Mouse (Mus musculus): ENCODE data around the gene Errfi1. TPM values are rescaled to one million over a fixed set of nuclear protein-coding genes. Genes with fewer than 3 reads are reported as not detected.

Errfi1 gene
- polyA plus RNA-seq, 1 experiment from 2014 or later, result 40.1 TPM

- no peak overlapping the region for H3K4me2 ChIP-seq
- ATAC-seq (ENCODE audit: insufficient read depth), result no peak
- no peak overlapping the region for H3K9ac ChIP-seq
- H3K36me3 ChIP-seq (replicated peaks), result no peaks in the 10 kb centered on the region
- peaks cover 22% of the 10 kb centered on the region for H3K27me3 ChIP-seq
- H3K9me3 ChIP-seq (replicated peaks), result no peaks in the 10 kb centered on the region
- 55% methylated on average over 10 of the region's 10 CpGs for WGBS (ENCODE audit: insufficient replicate concordance)
- H3K4me1 ChIP-seq (replicated peaks), result peaks cover 4% of the 10 kb centered on the region
- H3K4me3 ChIP-seq (replicated peaks), result no peak overlapping the region
- no peak overlapping the region for H3K27ac ChIP-seq (replicated peaks)
These were observed 3.8 kb upstream of the Errfi1 start for GRCm38 (mm10) chr4:150849964-150850363.

- Histone ChIP-seq H3K9me3 (replicated peaks) (no peaks in the 10 kb centered on the region), H3K9ac (no peak overlapping the region), H3K4me1 (replicated peaks) (peaks cover 9% of the 10 kb centered on the region), H3K27me3 (peaks cover 31% of the 10 kb centered on the region), H3K4me2 (no peak overlapping the region), H3K27ac (replicated peaks) (no peak overlapping the region), H3K36me3 (replicated peaks) (no peaks in the 10 kb centered on the region), H3K4me3 (replicated peaks) (no peak overlapping the region)
- ATAC-seq (ENCODE audit: insufficient read depth), result no peak
- 63% methylated on average over 4 of the region's 4 CpGs for WGBS (ENCODE audit: insufficient replicate concordance)
These were observed 2.8 kb upstream of the Errfi1 start for GRCm38 (mm10) chr4:150850893-150851292.

DNA sequence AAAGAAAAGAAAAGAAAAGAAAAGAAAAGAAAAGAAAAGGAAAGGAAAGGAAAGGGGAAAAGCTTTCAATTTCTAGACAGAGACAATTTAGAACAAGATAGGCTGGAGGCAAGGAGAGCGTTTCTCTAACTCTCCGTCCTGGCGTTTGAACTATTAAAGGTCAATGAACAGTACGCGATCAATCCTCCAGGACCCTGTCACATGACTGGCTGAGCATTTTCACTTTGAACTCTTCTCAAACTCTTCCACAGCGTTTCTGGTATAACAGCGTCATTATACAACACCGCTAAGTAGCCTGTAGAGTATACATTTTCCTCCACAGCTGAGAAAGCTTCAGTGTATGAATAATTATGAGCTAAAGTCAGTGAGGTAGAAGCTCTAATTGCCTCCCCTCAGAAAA lies 1.7 kb upstream of the Errfi1 start:
- Histone ChIP-seq H3K4me2 (no peak overlapping the region), H3K27ac (replicated peaks) (0 out of 2 replicates have a peak overlapping the region, but pooled peaks have one; percentile 24), H3K27me3 (peaks cover 41% of the 10 kb centered on the region), H3K9ac (no peak overlapping the region), H3K4me3 (replicated peaks) (no peak overlapping the region), H3K4me1 (replicated peaks) (peaks cover 9% of the 10 kb centered on the region), H3K9me3 (replicated peaks) (no peaks in the 10 kb centered on the region), H3K36me3 (replicated peaks) (no peaks in the 10 kb centered on the region)
- WGBS (ENCODE audit: insufficient replicate concordance), result 64% methylated on average over 8 of the region's 8 CpGs
- ATAC-seq (ENCODE audit: insufficient read depth), result no peak

DNA sequence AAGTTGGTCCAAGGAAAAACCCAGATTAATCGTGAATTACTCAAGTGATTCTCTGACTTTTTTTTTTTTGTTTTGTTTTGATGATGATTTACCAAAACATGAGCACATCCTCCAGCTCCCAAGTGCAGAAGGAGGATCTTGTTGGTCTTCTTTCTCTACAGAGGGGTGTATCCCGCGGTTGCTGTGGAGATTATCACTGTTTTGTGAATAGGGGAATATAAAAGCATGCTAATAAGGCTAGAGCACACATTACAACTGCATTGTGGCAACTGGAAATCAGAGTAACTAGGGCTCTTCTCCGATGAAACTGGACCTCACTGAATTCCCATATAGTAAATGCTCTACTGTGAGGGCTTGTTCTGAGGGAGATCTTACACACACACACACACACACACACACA lies 1.2 kb upstream of the Errfi1 start:
- Histone ChIP-seq H3K9me3 (replicated peaks) (no peaks in the 10 kb centered on the region), H3K4me3 (replicated peaks) (no peak overlapping the region), H3K36me3 (replicated peaks) (no peaks in the 10 kb centered on the region), H3K27me3 (peaks cover 44% of the 10 kb centered on the region), H3K4me2 (no peak overlapping the region), H3K4me1 (replicated peaks) (peaks cover 9% of the 10 kb centered on the region), H3K9ac (no peak overlapping the region), H3K27ac (replicated peaks) (peak overlapping the region; percentile 48; the same call in 1 of the 2 replicates)
- whole genome bisulfite sequencing (ENCODE audit: insufficient replicate concordance), result 46% methylated on average over 4 of the region's 4 CpGs
- no peak for ATAC-seq (ENCODE audit: insufficient read depth)

GRCm38 (mm10) chr4:150854839-150855246 lies 1.1 kb downstream of the Errfi1 start:
- Histone ChIP-seq H3K4me3 (replicated peaks) (peak overlapping the region; percentile 63), H3K4me1 (replicated peaks) (peaks cover 9% of the 10 kb centered on the region), H3K9me3 (replicated peaks) (no peaks in the 10 kb centered on the region), H3K4me2 (peak overlapping the region; percentile 71), H3K36me3 (replicated peaks) (no peaks in the 10 kb centered on the region), H3K27me3 (peaks cover 49% of the 10 kb centered on the region), H3K27ac (replicated peaks) (peak overlapping the region; percentile 81), H3K9ac (peak overlapping the region; percentile 59)
- under 1% methylated on average over 59 of the region's 59 CpGs for WGBS (ENCODE audit: insufficient replicate concordance)
- ATAC-seq (ENCODE audit: insufficient read depth), result peak; percentile 70

GRCm38 (mm10) chr4:150855346-150855745 lies 1.6 kb downstream of the Errfi1 start:
- H3K9me3 ChIP-seq (replicated peaks), result no peaks in the 10 kb centered on the region
- WGBS (ENCODE audit: insufficient replicate concordance), result under 1% methylated on average over 43 of the region's 43 CpGs
- peaks cover 49% of the 10 kb centered on the region for H3K27me3 ChIP-seq
- peak overlapping the region; percentile 64 for H3K27ac ChIP-seq (replicated peaks)
- ATAC-seq (ENCODE audit: insufficient read depth), result peak; percentile 30
- no peaks in the 10 kb centered on the region for H3K36me3 ChIP-seq (replicated peaks)
- peak overlapping the region; percentile 59 for H3K9ac ChIP-seq
- peaks cover 9% of the 10 kb centered on the region for H3K4me1 ChIP-seq (replicated peaks)
- peak overlapping the region; percentile 71 for H3K4me2 ChIP-seq
- peak overlapping the region; percentile 63 for H3K4me3 ChIP-seq (replicated peaks)

DNA sequence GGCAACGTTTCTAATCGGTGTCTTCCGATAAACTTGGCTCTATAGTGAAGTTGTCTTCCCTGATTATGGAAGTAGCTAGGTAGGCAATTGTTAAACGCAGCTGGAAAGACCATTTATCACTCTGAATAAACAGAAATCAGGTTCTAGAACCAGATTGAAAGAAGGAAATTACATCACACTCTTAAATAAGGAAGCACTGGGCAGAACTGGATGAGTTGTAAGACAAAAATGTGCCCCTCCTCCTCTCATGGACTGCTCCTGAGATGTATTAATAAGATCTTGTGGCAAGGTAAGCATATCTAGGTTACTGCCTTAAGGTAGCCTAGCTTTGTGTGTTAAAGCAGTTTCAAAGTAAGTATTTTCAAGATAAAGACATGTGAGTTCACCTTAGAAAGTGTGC lies 6.8 kb downstream of the Errfi1 start:
- Histone ChIP-seq H3K9ac (no peak overlapping the region), H3K4me2 (no peak overlapping the region)

GRCm38 (mm10) chr4:150861161-150861560 lies 7.4 kb downstream of the Errfi1 start:
- Histone ChIP-seq H3K27me3 (peaks cover 17% of the 10 kb centered on the region), H3K9me3 (replicated peaks) (no peaks in the 10 kb centered on the region), H3K36me3 (replicated peaks) (peaks cover 12% of the 10 kb centered on the region), H3K4me3 (replicated peaks) (no peak overlapping the region), H3K9ac (no peak overlapping the region), H3K4me2 (no peak overlapping the region), H3K4me1 (replicated peaks) (0 out of 2 replicates have a peak, but pooled peaks cover 3% of the 10 kb centered on the region), H3K27ac (replicated peaks) (no peak overlapping the region)
- ATAC-seq (ENCODE audit: insufficient read depth), result no peak
- 66% methylated on average over 2 of the region's 2 CpGs for WGBS (ENCODE audit: insufficient replicate concordance)

More for the DNA sequence above, 6.8 kb downstream of the Errfi1 start:
- Histone ChIP-seq H3K27ac (replicated peaks) (no peak overlapping the region), H3K36me3 (replicated peaks) (peaks cover 5% of the 10 kb centered on the region; the same call in 1 of the 2 replicates), H3K4me3 (replicated peaks) (no peak overlapping the region), H3K9me3 (replicated peaks) (no peaks in the 10 kb centered on the region), H3K27me3 (peaks cover 22% of the 10 kb centered on the region), H3K4me1 (replicated peaks) (0 out of 2 replicates have a peak, but pooled peaks cover 3% of the 10 kb centered on the region)
- no peak for ATAC-seq (ENCODE audit: insufficient read depth)
- WGBS (ENCODE audit: insufficient replicate concordance), result 52% methylated on average over 4 of the region's 4 CpGs

- ATAC-seq (ENCODE audit: insufficient read depth), result no peak
- WGBS (ENCODE audit: insufficient replicate concordance), result 38% methylated on average over 8 of the region's 8 CpGs
- no peak overlapping the region for H3K4me2 ChIP-seq
- H3K36me3 ChIP-seq (replicated peaks), result peaks cover 23% of the 10 kb centered on the region
- H3K27ac ChIP-seq (replicated peaks), result no peak overlapping the region
- no peaks in the 10 kb centered on the region for H3K9me3 ChIP-seq (replicated peaks)
- peaks cover 3% of the 10 kb centered on the region; the same call in 1 of the 2 replicates for H3K4me1 ChIP-seq (replicated peaks)
- no peak overlapping the region for H3K9ac ChIP-seq
- 0 out of 2 replicates have a peak, but pooled peaks cover 2% of the 10 kb centered on the region for H3K27me3 ChIP-seq
- no peak overlapping the region for H3K4me3 ChIP-seq (replicated peaks)
These were observed 9.1 kb downstream of the Errfi1 start for GRCm38 (mm10) chr4:150862626-150863375.

- Histone ChIP-seq H3K27me3 (no peaks in the 10 kb centered on the region), H3K36me3 (replicated peaks) (peaks cover 26% of the 10 kb centered on the region), H3K4me2 (no peak overlapping the region), H3K4me1 (replicated peaks) (peaks cover 23% of the 10 kb centered on the region), H3K9me3 (replicated peaks) (no peaks in the 10 kb centered on the region), H3K9ac (no peak overlapping the region), H3K27ac (replicated peaks) (no peak overlapping the region), H3K4me3 (replicated peaks) (no peak overlapping the region)
- ATAC-seq (ENCODE audit: insufficient read depth), result no peak
These were observed 11.7 kb downstream of the Errfi1 start for GRCm38 (mm10) chr4:150865371-150865770.

GRCm38 (mm10) chr4:150866069-150866468 lies 12.3 kb downstream of the Errfi1 start:
- Histone ChIP-seq H3K4me2 (no peak overlapping the region), H3K27ac (replicated peaks) (no peak overlapping the region), H3K4me3 (replicated peaks) (no peak overlapping the region), H3K9me3 (replicated peaks) (no peaks in the 10 kb centered on the region), H3K27me3 (no peaks in the 10 kb centered on the region), H3K9ac (no peak overlapping the region), H3K36me3 (replicated peaks) (peaks cover 26% of the 10 kb centered on the region), H3K4me1 (replicated peaks) (peaks cover 25% of the 10 kb centered on the region)
- ATAC-seq (ENCODE audit: insufficient read depth), result no peak
- WGBS (ENCODE audit: insufficient replicate concordance), result 74% methylated on average over 11 of the region's 11 CpGs
